Mouse (Mus musculus) left cerebral cortex, postnatal 36 days (tissue): ENCODE data around the gene Als2cl. TPM values are rescaled to one million over a fixed set of nuclear protein-coding genes. Genes with fewer than 3 reads are reported as not detected.

ENCODE experiments used
- DNase-seq, 2 experiments: peaks; one replicate each; pipeline ENCODE4 v3.0.0; 2021 to 2022; ENCODE audit warnings: low spot score in 2 of 2, mixed read lengths in 1 of 2
- intact Hi-C: fragments of 180-260 bp; cut with DNase I; formaldehyde crosslinking; loops from one replicate; pipeline ENCODE4 v1.15.1; 2025
- microRNA-seq: library from miRNA; unstranded; fragments of <30 nt; microRNA quantifications from one replicate; pipeline ENCODE4 v1.2.0, GENCODE M21; 2022
- total RNA-seq, 2 experiments: library from RNA; stranded (reverse); gene quantifications; 2 replicates each; pipeline ENCODE4 v1.2.3; 2021

Als2cl gene
- total RNA-seq, 2 experiments from 2014 or later, result 6.9 to 13.7 TPM

GRCm38 (mm10) chr9:110950109-110950508 is 70.4 kb downstream of the Als2cl start:
- no peak for DNase-seq
- intact Hi-C loops, result loop anchor here (5.0 kb wide), 1 partner anchor 233 kb away; no protein-coding TSS in a partner anchor

Small RNA genes lying within 50 kb of the gene (microRNA-seq; reads per million reads assigned to microRNA genes)
- not detected for gene Gm24269

Other genes with a start within 250 kb of the Als2cl start
- 10 to 100 TPM in 1 of 2 experiments, 1 to 10 TPM in 1; 7.8 to 13.5 TPM for gene Nbeal2, start 225.7 kb upstream of the Als2cl start, total RNA-seq
- 10 to 100 TPM; 56.1 to 60.8 TPM for gene Ccdc12, start 223.4 kb upstream of the Als2cl start, total RNA-seq
- under 1 TPM in 1 of 2 experiments, not detected in 1; 0.59 TPM for gene Myl3, start 138.0 kb upstream of the Als2cl start, total RNA-seq
- gene Pth1r, start 132.7 kb upstream of the Als2cl start, total RNA-seq, result 1 to 10 TPM; 4.6 to 7.1 TPM
- gene Prss42, start 81.7 kb upstream of the Als2cl start, total RNA-seq, result not detected
- not detected for gene Prss44, start 65.9 kb upstream of the Als2cl start, total RNA-seq
- gene Prss43, start 53.2 kb upstream of the Als2cl start, total RNA-seq, result under 1 TPM in 1 of 2 experiments, not detected in 1; 0.12 TPM
- under 1 TPM; 0.52 to 0.66 TPM for gene Prss45, start 45.3 kb upstream of the Als2cl start, total RNA-seq
- gene Prss46, start 35.4 kb upstream of the Als2cl start, total RNA-seq, result not detected
- gene Prss50, start 21.9 kb upstream of the Als2cl start, total RNA-seq, result under 1 TPM; 0.48 to 0.72 TPM
- gene Tmie, start 243 bp downstream of the Als2cl start, total RNA-seq, result 1 to 10 TPM; 2.8 to 3.7 TPM
- gene Fam240a, start 37.0 kb downstream of the Als2cl start, total RNA-seq, result not detected
- gene Tdgf1, start 66.3 kb downstream of the Als2cl start, total RNA-seq, result under 1 TPM; 0.15 to 0.48 TPM
- under 1 TPM; 0.32 to 0.93 TPM for gene Lrrc2, start 71.7 kb downstream of the Als2cl start, total RNA-seq
- gene Rtp3, start 110.7 kb downstream of the Als2cl start, total RNA-seq, result under 1 TPM in 1 of 2 experiments, not detected in 1; 0.64 TPM
- under 1 TPM in 1 of 2 experiments, not detected in 1; 0.94 TPM for gene Ltf, start 139.4 kb downstream of the Als2cl start, total RNA-seq
- under 1 TPM; 0.49 to 0.84 TPM for gene Ccrl2, start 177.6 kb downstream of the Als2cl start, total RNA-seq
- gene Lrrfip2, start 237.7 kb downstream of the Als2cl start, total RNA-seq, result 10 to 100 TPM; 37.1 to 47.9 TPM